Mouse (Mus musculus): Measurements from ENCODE around the gene Prss16. TPM values are rescaled to one million over a fixed set of nuclear protein-coding genes. Genes with fewer than 3 reads are reported as not detected.

The Prss16 gene
- 1.4 and 2.0 TPM in 2 replicates for polyA plus RNA-seq (2015; fragmentation: Nextera tagmentation; extraction: Ambion mirVana)

DNA sequence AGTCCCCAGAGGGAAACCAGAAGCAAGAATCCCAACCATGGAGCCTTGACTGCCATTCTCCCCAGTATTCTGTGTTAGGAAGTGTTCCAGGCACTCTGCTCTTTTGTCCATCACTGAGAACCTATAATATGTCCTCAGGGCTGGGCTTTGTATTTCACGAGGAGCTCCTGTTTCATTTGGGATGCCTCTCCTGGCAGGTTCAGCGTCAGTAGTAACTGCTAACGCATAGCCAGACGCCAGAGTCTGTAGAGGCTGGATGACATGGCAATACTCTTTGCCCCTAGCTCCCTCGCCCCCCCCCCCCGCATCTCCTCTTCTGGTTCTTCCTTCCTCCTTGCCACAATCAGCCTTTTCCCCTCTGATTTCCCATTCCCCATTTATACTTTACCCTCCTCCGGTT lies at the start of gene Prss16:
TSS of gene Prss16 (minus strand) at position 101 of the 400 bp plus-strand sequence.
- H3K36me3 ChIP-seq (ENCODE audit: control insufficient read depth, insufficient read depth, low read length) = no peaks in the 10 kb centered on the region
- no peak within 1 kb of the TSS for H3K27ac ChIP-seq (ENCODE audit: low read length)
- H3K4me3 ChIP-seq (ENCODE audit: low read length) = no peak within 1 kb of the TSS
- no peak within 1 kb of the TSS for H3K4me2 ChIP-seq (ENCODE audit: low read depth, low read length)
- WGBS = 43% methylated on average over 7 of the region's 7 CpGs
- H3K4me1 ChIP-seq (ENCODE audit: control insufficient read depth, insufficient read depth, low read length) = peaks cover 22% of the 10 kb centered on the region; the same call in 1 of the 2 replicates
- peaks cover 66% of the 10 kb centered on the region for H3K27me3 ChIP-seq (replicated peaks; ENCODE audit: control insufficient read depth, insufficient read depth, low read length)
- H3K9me3 ChIP-seq (ENCODE audit: control insufficient read depth, low read length) = no peaks in the 10 kb centered on the region
- ATAC-seq = no peak
- no peak within 1 kb of the TSS for H3K9ac ChIP-seq (ENCODE audit: low read depth, low read length)

DNA sequence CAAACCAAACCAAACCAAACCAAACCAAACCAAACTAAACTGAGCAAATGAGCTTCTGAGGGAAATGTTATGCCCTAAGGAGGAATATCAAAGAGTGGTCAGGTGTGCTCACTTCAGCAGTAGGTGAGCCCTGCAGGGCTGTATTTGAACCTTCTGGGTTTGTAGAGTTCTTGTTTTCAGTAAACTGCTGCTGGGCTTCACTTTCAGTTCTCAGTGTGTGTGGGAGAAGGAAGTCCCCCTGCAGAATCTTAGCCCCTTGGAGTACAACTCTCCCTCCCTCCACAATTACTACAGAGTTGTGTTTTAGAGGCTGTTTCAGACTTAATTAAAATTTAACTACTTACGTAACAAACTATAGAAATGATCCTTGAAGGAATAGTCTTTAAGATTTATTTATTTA lies 44.2 kb upstream of the Prss16 start:
- H3K27ac ChIP-seq (ENCODE audit: low read length) = no peak overlapping the region
- H3K9ac ChIP-seq (ENCODE audit: low read depth, low read length) = no peak overlapping the region
- ATAC-seq = no peak
- WGBS = 91% methylated on average over 1 of the region's 1 CpGs
- H3K36me3 ChIP-seq (ENCODE audit: control insufficient read depth, insufficient read depth, low read length) = no peaks in the 10 kb centered on the region
- no peak overlapping the region for H3K4me3 ChIP-seq (ENCODE audit: low read length)
- H3K4me1 ChIP-seq (ENCODE audit: control insufficient read depth, insufficient read depth, low read length) = 0 out of 2 replicates have a peak, but pooled peaks cover 2% of the 10 kb centered on the region
- no peak overlapping the region for H3K4me2 ChIP-seq (ENCODE audit: low read depth, low read length)
- H3K27me3 ChIP-seq (replicated peaks; ENCODE audit: control insufficient read depth, insufficient read depth, low read length) = no peaks in the 10 kb centered on the region
- no peaks in the 10 kb centered on the region for H3K9me3 ChIP-seq (ENCODE audit: control insufficient read depth, low read length)

DNA sequence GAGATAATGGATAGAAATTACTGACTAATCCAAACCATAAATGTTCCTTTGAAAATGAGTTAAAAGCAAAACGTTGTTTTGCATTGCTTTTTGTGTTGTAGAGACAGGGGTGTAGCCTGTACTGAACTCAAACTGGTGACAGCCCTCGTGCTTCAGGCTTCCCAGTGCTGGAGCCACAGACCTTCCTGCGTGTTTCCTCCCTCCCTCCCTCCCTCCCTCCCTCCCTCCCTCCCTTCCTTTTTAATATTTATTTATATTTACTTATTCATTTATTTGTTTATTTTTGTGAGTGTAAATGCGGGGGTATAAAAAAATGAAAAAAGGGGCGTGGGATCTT lies 41.9 kb upstream of the Prss16 start:
- ATAC-seq = 0 out of 2 replicates have a peak, but pooled peaks have one; percentile 22
- 13% methylated on average over 5 of the region's 5 CpGs for WGBS

GRCm38 (mm10) chr13:22050591-22051522 lies 41.3 kb upstream of the Prss16 start:
- Histone ChIP-seq H3K4me1 (ENCODE audit: control insufficient read depth, insufficient read depth, low read length) (0 out of 2 replicates have a peak, but pooled peaks cover 2% of the 10 kb centered on the region), H3K9ac (ENCODE audit: low read depth, low read length) (peak overlapping the region; percentile 73), H3K4me3 (ENCODE audit: low read length) (peak overlapping the region; percentile 58), H3K4me2 (ENCODE audit: low read depth, low read length) (peak overlapping the region; percentile 56), H3K27ac (ENCODE audit: low read length) (peak overlapping the region; percentile 86), H3K36me3 (ENCODE audit: control insufficient read depth, insufficient read depth, low read length) (no peaks in the 10 kb centered on the region), H3K27me3 (replicated peaks; ENCODE audit: control insufficient read depth, insufficient read depth, low read length) (no peaks in the 10 kb centered on the region), H3K9me3 (ENCODE audit: control insufficient read depth, low read length) (no peaks in the 10 kb centered on the region)
- ATAC-seq = peak; percentile 98
- under 1% methylated on average over 52 of the region's 52 CpGs for WGBS

More for the DNA sequence above, 41.9 kb upstream of the Prss16 start:
- Histone ChIP-seq H3K4me3 (ENCODE audit: low read length) (peak overlapping the region; percentile 58), H3K36me3 (ENCODE audit: control insufficient read depth, insufficient read depth, low read length) (no peaks in the 10 kb centered on the region), H3K4me2 (ENCODE audit: low read depth, low read length) (peak overlapping the region; percentile 56), H3K9ac (ENCODE audit: low read depth, low read length) (peak overlapping the region; percentile 73), H3K9me3 (ENCODE audit: control insufficient read depth, low read length) (no peaks in the 10 kb centered on the region), H3K27me3 (replicated peaks; ENCODE audit: control insufficient read depth, insufficient read depth, low read length) (no peaks in the 10 kb centered on the region), H3K27ac (ENCODE audit: low read length) (peak overlapping the region; percentile 86), H3K4me1 (ENCODE audit: control insufficient read depth, insufficient read depth, low read length) (0 out of 2 replicates have a peak, but pooled peaks cover 2% of the 10 kb centered on the region)

DNA sequence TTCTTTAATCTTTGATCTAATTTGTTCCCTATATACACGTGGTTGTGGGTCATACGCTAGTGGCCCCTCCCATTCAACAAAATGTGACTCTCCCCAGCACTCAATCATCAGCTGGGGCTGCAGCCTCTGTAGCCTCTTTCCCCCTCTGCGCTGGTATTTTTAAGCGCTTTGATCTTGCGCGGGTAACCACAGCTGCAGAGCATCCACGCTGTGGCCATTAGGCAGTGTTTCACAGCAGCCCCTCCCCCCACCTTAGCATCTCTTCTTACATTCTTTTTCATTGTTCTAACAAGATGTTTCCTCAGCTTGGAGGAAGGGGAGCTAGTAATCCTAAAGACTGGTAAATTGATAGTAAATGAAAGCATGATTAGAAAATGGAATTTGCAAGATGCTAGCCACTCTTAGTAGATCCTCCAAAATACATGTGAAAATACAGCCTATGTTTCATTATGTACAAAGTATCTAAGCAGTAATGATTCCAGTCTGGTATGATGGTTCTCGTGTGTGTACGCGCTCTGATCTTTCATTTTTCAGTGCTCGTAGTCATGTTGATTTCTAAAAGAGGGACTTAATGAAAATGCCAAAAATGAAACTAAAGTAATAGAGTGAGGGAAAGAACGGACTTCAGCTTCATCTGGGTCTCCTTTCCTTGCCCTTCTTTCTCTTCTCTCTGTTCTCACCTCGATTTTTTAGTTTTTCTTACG lies 40.3 kb upstream of the Prss16 start:
- ATAC-seq = no peak
- H3K9me3 ChIP-seq (ENCODE audit: control insufficient read depth, low read length) = no peaks in the 10 kb centered on the region
- peak overlapping the region; percentile 56 for H3K4me2 ChIP-seq (ENCODE audit: low read depth, low read length)
- whole genome bisulfite sequencing = 1% methylated on average over 14 of the region's 14 CpGs
- no peaks in the 10 kb centered on the region for H3K36me3 ChIP-seq (ENCODE audit: control insufficient read depth, insufficient read depth, low read length)
- peak overlapping the region; percentile 86 for H3K27ac ChIP-seq (ENCODE audit: low read length)
- H3K9ac ChIP-seq (ENCODE audit: low read depth, low read length) = peak overlapping the region; percentile 51
- peak overlapping the region; percentile 58 for H3K4me3 ChIP-seq (ENCODE audit: low read length)
- 0 out of 2 replicates have a peak, but pooled peaks cover 2% of the 10 kb centered on the region for H3K4me1 ChIP-seq (ENCODE audit: control insufficient read depth, insufficient read depth, low read length)
- no peaks in the 10 kb centered on the region for H3K27me3 ChIP-seq (replicated peaks; ENCODE audit: control insufficient read depth, insufficient read depth, low read length)

- Histone ChIP-seq H3K27me3 (replicated peaks; ENCODE audit: control insufficient read depth, insufficient read depth, low read length) (no peaks in the 10 kb centered on the region), H3K4me1 (ENCODE audit: control insufficient read depth, insufficient read depth, low read length) (peaks cover 5% of the 10 kb centered on the region; the same call in 1 of the 2 replicates), H3K27ac (ENCODE audit: low read length) (no peak overlapping the region), H3K9ac (ENCODE audit: low read depth, low read length) (no peak overlapping the region), H3K9me3 (ENCODE audit: control insufficient read depth, low read length) (no peaks in the 10 kb centered on the region), H3K4me2 (ENCODE audit: low read depth, low read length) (no peak overlapping the region), H3K4me3 (ENCODE audit: low read length) (no peak overlapping the region), H3K36me3 (ENCODE audit: control insufficient read depth, insufficient read depth, low read length) (no peaks in the 10 kb centered on the region)
- ATAC-seq = no peak
- WGBS = 83% methylated on average over 2 of the region's 2 CpGs
Measured at GRCm38 (mm10) chr13:22049041-22049440, 39.5 kb upstream of the Prss16 start.

DNA sequence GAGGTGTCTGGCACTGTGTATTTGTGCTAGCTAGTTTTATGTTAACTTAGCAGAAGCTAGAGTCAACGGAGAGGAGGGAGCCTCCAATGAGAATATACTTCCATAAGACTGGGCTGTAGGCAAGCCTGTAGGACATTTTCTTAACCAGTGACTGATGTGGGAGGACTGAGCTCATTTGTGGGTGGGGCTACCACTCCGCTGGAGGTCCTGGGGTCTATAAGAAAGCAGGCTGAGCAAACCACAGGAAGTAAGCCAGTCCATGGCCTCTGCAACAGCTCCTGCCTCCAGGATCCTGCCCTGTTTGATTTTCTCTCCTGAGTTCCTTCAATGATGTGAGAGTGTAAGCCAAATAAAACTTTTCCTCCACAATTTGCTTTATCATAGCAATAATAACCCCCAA lies 35.8 kb upstream of the Prss16 start:
- Histone ChIP-seq H3K27me3 (replicated peaks; ENCODE audit: control insufficient read depth, insufficient read depth, low read length) (no peaks in the 10 kb centered on the region), H3K36me3 (ENCODE audit: control insufficient read depth, insufficient read depth, low read length) (no peaks in the 10 kb centered on the region), H3K4me2 (ENCODE audit: low read depth, low read length) (no peak overlapping the region), H3K4me3 (ENCODE audit: low read length) (no peak overlapping the region), H3K9ac (ENCODE audit: low read depth, low read length) (no peak overlapping the region), H3K27ac (ENCODE audit: low read length) (no peak overlapping the region), H3K9me3 (ENCODE audit: control insufficient read depth, low read length) (no peaks in the 10 kb centered on the region), H3K4me1 (ENCODE audit: control insufficient read depth, insufficient read depth, low read length) (peaks cover 11% of the 10 kb centered on the region)
- WGBS = 60% methylated on average over 2 of the region's 2 CpGs
- ATAC-seq = no peak

DNA sequence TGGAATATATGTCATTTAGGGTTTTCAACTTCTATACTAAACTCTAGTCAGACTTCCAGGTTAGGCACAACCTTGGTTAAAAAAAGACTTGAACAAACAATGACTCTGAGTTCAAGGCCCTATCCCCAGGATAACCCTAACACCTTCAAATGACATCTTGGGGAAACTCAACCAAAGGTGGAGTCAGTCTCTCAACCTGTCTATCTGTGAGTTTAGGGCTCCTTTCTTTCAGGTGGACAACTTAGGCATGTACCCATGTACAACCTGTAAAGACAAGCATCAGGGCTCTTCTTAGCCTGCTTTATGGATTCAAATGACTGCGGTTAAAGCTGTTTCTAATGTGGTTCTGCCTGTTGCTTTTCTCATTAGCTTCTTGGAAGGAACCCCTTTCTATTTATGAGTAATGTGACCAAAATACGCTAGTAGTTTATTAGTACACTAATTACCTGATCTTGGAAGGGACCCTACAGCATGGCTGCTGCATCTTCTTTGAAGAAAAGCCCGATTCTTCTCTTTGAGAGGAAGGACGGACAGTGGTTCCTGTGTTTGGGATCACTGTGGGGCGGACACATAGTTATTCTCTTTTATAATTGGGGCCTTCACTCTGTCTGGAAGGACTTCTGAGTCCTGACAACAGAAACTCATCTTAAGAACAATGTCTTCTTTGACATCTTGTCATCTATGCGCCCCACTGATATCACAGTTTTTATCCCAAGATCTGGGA lies 35.1 kb upstream of the Prss16 start:
- 88% methylated on average over 6 of the region's 6 CpGs for WGBS
- Histone ChIP-seq H3K36me3 (ENCODE audit: control insufficient read depth, insufficient read depth, low read length) (no peaks in the 10 kb centered on the region), H3K9me3 (ENCODE audit: control insufficient read depth, low read length) (no peaks in the 10 kb centered on the region), H3K27me3 (replicated peaks; ENCODE audit: control insufficient read depth, insufficient read depth, low read length) (no peaks in the 10 kb centered on the region), H3K4me2 (ENCODE audit: low read depth, low read length) (no peak overlapping the region), H3K27ac (ENCODE audit: low read length) (no peak overlapping the region), H3K4me1 (ENCODE audit: control insufficient read depth, insufficient read depth, low read length) (peaks cover 14% of the 10 kb centered on the region), H3K9ac (ENCODE audit: low read depth, low read length) (no peak overlapping the region), H3K4me3 (ENCODE audit: low read length) (no peak overlapping the region)
- ATAC-seq = no peak
